Mouse (Mus musculus): ENCODE measurements around the gene Smyd3. TPM values are rescaled to one million over a fixed set of nuclear protein-coding genes. Genes with fewer than 3 reads are reported as not detected.

Gene Smyd3
- polyA plus RNA-seq, 1 experiment from 2014 or later, result 21.4 TPM

DNA sequence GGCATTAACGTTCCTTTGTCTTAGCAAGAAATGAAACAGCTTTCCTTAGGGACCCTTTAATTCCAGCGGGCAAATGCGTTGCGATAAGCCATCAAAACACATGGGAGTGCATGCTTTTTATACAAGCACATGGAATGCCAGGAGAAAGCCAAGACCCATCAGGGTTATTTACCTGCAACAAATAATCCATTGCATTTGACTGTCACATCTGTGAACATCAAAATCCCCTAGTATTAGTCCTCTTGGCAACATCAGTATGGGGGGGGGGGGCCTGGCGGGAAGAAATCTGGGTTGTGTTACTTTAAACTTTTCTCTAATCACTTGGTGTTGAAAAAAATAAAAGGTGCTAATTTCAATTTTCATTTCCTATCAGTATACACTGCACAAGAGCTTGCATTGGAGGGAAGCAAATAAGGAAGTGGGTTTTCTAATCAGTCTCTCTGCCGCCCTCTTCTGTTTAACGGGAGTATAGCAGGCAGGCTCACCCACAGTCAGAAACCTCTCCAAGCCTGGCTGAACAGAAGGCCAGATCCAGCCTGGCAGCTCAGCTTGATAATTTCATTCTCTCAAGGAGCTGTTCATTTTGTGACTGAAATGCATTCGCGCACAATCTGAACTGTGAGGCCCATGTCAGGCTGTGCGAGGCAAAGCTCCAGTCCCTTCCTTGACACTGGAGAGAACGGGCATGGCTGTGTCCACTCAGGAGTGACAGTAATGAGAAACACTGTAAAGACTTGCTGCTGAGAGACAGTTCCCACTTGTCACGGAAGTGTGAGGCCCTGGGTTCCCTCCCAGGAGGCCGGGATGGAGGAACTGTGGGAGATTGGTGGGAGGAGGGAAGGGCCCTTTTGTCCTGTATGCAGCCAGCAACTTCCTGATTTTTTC lies 285.8 kb downstream of the Smyd3 start:
- Histone ChIP-seq H3K9me3 (ENCODE audit: low read length) (no peaks in the 10 kb centered on the region), H3K4me1 (ENCODE audit: insufficient read depth, low read length) (peaks cover 14% of the 10 kb centered on the region), H3K27me3 (ENCODE audit: insufficient read depth, low read length) (no peaks in the 10 kb centered on the region), H3K36me3 (ENCODE audit: insufficient read depth, low read length) (no peaks in the 10 kb centered on the region), H3K9ac (replicated peaks; ENCODE audit: low read length) (0 out of 2 replicates have a peak overlapping the region, but pooled peaks have one; percentile 44), H3K27ac (ENCODE audit: low read length) (peak overlapping the region; percentile 81), H3K4me2 (replicated peaks; ENCODE audit: low read depth, low read length) (no peak overlapping the region), H3K4me3 (ENCODE audit: low read length) (no peak overlapping the region)
- 28% methylated on average over 13 of the region's 13 CpGs for WGBS
- peak; percentile 59 for ATAC-seq (ENCODE audit: low FRiP score, low TSS enrichment)

DNA sequence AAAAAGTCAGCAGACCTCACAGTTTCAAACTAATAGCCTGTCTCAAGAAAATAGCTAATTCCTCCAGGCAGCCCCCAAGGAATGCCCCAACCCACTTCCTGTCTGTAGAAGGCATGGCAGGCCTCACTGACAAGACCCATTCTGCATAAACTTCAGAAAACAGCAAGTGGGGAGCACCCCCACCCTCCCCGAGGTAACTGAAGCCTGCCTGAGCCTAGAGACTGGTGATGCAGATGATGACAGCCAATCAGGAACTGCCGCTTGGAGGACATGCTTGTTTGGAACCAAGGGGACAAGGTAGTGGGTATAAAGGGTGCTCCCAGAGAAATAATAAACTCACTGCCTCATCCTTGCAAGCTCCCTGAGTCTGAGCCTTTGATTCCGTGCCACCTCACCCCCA lies 288.3 kb downstream of the Smyd3 start:
- Histone ChIP-seq H3K27ac (ENCODE audit: low read length) (no peak overlapping the region), H3K4me2 (replicated peaks; ENCODE audit: low read depth, low read length) (no peak overlapping the region), H3K27me3 (ENCODE audit: insufficient read depth, low read length) (no peaks in the 10 kb centered on the region), H3K9ac (replicated peaks; ENCODE audit: low read length) (no peak overlapping the region), H3K4me1 (ENCODE audit: insufficient read depth, low read length) (peaks cover 4% of the 10 kb centered on the region; the same call in 1 of the 2 replicates), H3K4me3 (ENCODE audit: low read length) (no peak overlapping the region), H3K36me3 (ENCODE audit: insufficient read depth, low read length) (no peaks in the 10 kb centered on the region), H3K9me3 (ENCODE audit: low read length) (no peaks in the 10 kb centered on the region)
- ATAC-seq (ENCODE audit: low FRiP score, low TSS enrichment), result no peak
- 77% methylated on average over 3 of the region's 3 CpGs for WGBS

DNA sequence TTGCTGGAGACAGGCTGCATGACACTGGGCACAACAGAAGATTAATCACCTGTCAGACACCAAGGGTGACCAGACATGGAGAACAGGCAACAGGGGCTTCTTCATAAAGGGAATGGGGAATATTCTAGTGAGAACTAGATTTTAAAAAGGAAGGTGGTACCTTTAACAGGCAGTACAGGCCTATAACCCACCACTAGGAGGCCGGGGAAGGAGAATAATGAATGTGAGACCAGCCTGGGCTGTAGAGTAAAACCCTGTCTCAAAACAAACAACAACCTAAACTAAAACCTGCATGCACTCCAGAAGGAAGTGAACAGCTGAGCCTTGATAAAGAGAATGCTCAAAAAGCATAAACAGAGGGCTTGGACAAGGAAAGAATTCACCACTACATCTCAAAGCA lies 297.6 kb downstream of the Smyd3 start:
- Histone ChIP-seq H3K9me3 (ENCODE audit: low read length) (no peaks in the 10 kb centered on the region), H3K4me2 (replicated peaks; ENCODE audit: low read depth, low read length) (no peak overlapping the region), H3K27me3 (ENCODE audit: insufficient read depth, low read length) (no peaks in the 10 kb centered on the region), H3K36me3 (ENCODE audit: insufficient read depth, low read length) (no peaks in the 10 kb centered on the region), H3K27ac (ENCODE audit: low read length) (no peak overlapping the region), H3K9ac (replicated peaks; ENCODE audit: low read length) (no peak overlapping the region), H3K4me3 (ENCODE audit: low read length) (no peak overlapping the region), H3K4me1 (ENCODE audit: insufficient read depth, low read length) (peaks cover 6% of the 10 kb centered on the region)
- WGBS, result 33% methylated on average over 1 of the region's 1 CpGs
- no peak for ATAC-seq (ENCODE audit: low FRiP score, low TSS enrichment)

DNA sequence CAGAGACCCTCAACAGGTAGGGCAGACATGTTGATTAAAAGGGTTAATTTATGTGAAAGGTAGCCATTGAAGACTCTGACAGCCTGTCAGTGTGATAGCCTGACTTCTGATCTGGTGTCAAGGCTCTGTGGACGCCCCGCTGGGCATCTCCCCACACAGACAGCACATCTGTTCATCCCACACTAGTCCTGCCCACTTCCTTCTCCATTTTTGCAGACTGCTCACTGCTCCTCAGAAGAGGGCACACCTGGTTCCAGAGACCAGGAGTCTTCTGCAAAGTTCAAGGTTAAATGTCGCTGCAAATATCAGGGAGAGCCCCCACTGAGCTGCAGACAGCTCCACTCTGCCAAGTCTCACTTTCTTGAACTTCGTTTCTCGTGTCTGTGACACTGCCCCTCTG lies 299.8 kb downstream of the Smyd3 start:
- no peak overlapping the region for H3K4me2 ChIP-seq (replicated peaks; ENCODE audit: low read depth, low read length)
- no peak overlapping the region for H3K27ac ChIP-seq (ENCODE audit: low read length)
- no peak overlapping the region for H3K4me3 ChIP-seq (ENCODE audit: low read length)
- no peaks in the 10 kb centered on the region for H3K27me3 ChIP-seq (ENCODE audit: insufficient read depth, low read length)
- 45% methylated on average over 5 of the region's 5 CpGs for WGBS
- H3K9ac ChIP-seq (replicated peaks; ENCODE audit: low read length), result no peak overlapping the region
- no peaks in the 10 kb centered on the region for H3K9me3 ChIP-seq (ENCODE audit: low read length)
- peaks cover 22% of the 10 kb centered on the region for H3K4me1 ChIP-seq (ENCODE audit: insufficient read depth, low read length)
- H3K36me3 ChIP-seq (ENCODE audit: insufficient read depth, low read length), result no peaks in the 10 kb centered on the region
- no peak for ATAC-seq (ENCODE audit: low FRiP score, low TSS enrichment)

DNA sequence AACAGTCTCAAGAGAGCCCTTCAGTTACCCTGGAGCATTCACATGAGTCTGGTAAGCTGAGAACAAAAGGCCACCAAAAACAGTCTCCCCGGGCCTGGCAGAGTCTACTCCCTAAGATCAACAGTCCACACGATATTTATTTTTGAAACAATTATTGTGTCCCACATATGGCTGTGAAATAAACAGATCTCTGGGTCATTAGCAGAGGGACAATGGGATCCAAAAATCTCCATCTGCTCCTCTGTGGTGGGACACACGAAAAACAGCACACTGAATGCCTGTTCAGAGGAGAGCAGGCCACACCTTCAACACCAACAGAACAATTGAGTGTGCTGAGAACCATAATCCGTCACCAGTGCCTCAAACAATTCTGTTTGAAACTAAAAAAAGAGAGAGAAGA lies 300.8 kb downstream of the Smyd3 start:
- WGBS, result 37% methylated on average over 4 of the region's 4 CpGs

DNA sequence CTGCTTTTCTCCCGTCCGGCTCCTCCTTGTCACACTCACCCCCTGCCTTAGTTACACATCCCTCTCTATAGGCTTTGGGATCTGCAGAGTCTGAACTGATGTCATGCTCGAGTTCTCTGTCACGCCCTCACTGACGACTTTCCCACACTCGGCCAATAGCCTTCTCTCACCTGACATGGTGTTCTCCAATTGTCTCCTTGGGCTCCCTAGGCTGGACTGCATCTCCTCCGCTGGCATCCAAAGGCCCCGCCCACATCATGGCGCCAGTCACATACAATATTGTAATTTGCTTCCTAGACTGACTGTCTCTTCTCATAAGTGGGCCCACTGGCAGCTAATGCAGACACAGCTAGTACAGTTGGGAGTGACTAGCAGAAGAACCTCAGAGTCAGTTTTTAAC lies 304.5 kb downstream of the Smyd3 start:
- ATAC-seq (ENCODE audit: low FRiP score, low TSS enrichment), result peak; percentile 59
- Histone ChIP-seq H3K27me3 (ENCODE audit: insufficient read depth, low read length) (no peaks in the 10 kb centered on the region), H3K9ac (replicated peaks; ENCODE audit: low read length) (no peak overlapping the region), H3K4me1 (ENCODE audit: insufficient read depth, low read length) (peaks cover 23% of the 10 kb centered on the region), H3K27ac (ENCODE audit: low read length) (no peak overlapping the region), H3K9me3 (ENCODE audit: low read length) (no peaks in the 10 kb centered on the region), H3K4me3 (ENCODE audit: low read length) (no peak overlapping the region), H3K4me2 (replicated peaks; ENCODE audit: low read depth, low read length) (no peak overlapping the region), H3K36me3 (ENCODE audit: insufficient read depth, low read length) (no peaks in the 10 kb centered on the region)
- WGBS, result 81% methylated on average over 9 of the region's 9 CpGs

More for the DNA sequence above, 300.8 kb downstream of the Smyd3 start:
- ATAC-seq (ENCODE audit: low FRiP score, low TSS enrichment), result no peak
- Histone ChIP-seq H3K4me1 (ENCODE audit: insufficient read depth, low read length) (peaks cover 23% of the 10 kb centered on the region), H3K9me3 (ENCODE audit: low read length) (no peaks in the 10 kb centered on the region), H3K4me3 (ENCODE audit: low read length) (no peak overlapping the region), H3K4me2 (replicated peaks; ENCODE audit: low read depth, low read length) (no peak overlapping the region), H3K27me3 (ENCODE audit: insufficient read depth, low read length) (no peaks in the 10 kb centered on the region), H3K9ac (replicated peaks; ENCODE audit: low read length) (no peak overlapping the region), H3K36me3 (ENCODE audit: insufficient read depth, low read length) (no peaks in the 10 kb centered on the region), H3K27ac (ENCODE audit: low read length) (no peak overlapping the region)

DNA sequence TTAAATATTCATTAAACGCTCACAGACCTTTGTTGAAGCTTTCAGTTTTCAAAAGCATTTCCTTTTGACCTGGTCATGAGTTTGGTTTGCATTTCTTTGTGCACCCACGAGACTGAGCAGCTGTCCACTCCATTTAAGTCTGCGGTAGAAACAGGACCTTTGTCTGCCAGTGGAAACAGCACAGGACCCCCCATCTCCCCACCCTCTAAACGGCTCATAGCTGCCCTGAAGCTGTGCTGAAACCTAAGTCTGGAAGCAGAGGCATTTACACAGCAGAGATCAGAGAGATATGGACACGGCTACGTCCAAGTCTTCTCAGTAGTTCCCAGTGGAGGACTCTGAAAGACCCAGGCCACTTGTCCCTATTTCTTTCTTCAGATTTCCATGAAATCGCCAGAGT lies 305.5 kb downstream of the Smyd3 start:
- WGBS, result 47% methylated on average over 7 of the region's 7 CpGs
- H3K9me3 ChIP-seq (ENCODE audit: low read length), result no peaks in the 10 kb centered on the region
- H3K27me3 ChIP-seq (ENCODE audit: insufficient read depth, low read length), result no peaks in the 10 kb centered on the region
- no peak overlapping the region for H3K4me2 ChIP-seq (replicated peaks; ENCODE audit: low read depth, low read length)
- H3K9ac ChIP-seq (replicated peaks; ENCODE audit: low read length), result no peak overlapping the region
- peak overlapping the region; percentile 51; the same call in 1 of the 2 replicates for H3K27ac ChIP-seq (ENCODE audit: low read length)
- no peaks in the 10 kb centered on the region for H3K36me3 ChIP-seq (ENCODE audit: insufficient read depth, low read length)
- ATAC-seq (ENCODE audit: low FRiP score, low TSS enrichment), result no peak
- H3K4me1 ChIP-seq (ENCODE audit: insufficient read depth, low read length), result peaks cover 31% of the 10 kb centered on the region
- no peak overlapping the region for H3K4me3 ChIP-seq (ENCODE audit: low read length)

DNA sequence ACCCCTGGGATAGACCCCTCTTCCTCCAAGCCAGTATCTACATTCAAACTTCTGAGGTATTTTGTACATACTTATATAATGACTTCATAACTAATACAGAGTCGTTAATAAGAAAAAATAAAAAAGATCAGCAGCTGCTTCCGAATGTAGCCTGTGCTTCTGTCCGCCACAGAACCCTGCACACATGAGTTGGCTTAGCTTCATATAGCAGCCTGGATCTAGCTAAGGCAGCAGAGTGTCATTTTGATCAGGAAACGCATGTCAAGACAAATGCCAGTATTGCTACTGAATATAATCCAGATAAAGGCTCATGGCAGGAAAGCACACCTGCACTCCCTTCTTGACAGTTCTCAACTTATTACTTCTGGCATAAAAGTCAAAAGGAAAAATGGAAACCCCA lies 306.5 kb downstream of the Smyd3 start:
- Histone ChIP-seq H3K27me3 (ENCODE audit: insufficient read depth, low read length) (no peaks in the 10 kb centered on the region), H3K4me3 (ENCODE audit: low read length) (no peak overlapping the region), H3K36me3 (ENCODE audit: insufficient read depth, low read length) (no peaks in the 10 kb centered on the region), H3K9ac (replicated peaks; ENCODE audit: low read length) (no peak overlapping the region), H3K4me1 (ENCODE audit: insufficient read depth, low read length) (peaks cover 38% of the 10 kb centered on the region), H3K27ac (ENCODE audit: low read length) (no peak overlapping the region), H3K9me3 (ENCODE audit: low read length) (no peaks in the 10 kb centered on the region), H3K4me2 (replicated peaks; ENCODE audit: low read depth, low read length) (no peak overlapping the region)
- WGBS, result 73% methylated on average over 4 of the region's 4 CpGs
- no peak for ATAC-seq (ENCODE audit: low FRiP score, low TSS enrichment)

DNA sequence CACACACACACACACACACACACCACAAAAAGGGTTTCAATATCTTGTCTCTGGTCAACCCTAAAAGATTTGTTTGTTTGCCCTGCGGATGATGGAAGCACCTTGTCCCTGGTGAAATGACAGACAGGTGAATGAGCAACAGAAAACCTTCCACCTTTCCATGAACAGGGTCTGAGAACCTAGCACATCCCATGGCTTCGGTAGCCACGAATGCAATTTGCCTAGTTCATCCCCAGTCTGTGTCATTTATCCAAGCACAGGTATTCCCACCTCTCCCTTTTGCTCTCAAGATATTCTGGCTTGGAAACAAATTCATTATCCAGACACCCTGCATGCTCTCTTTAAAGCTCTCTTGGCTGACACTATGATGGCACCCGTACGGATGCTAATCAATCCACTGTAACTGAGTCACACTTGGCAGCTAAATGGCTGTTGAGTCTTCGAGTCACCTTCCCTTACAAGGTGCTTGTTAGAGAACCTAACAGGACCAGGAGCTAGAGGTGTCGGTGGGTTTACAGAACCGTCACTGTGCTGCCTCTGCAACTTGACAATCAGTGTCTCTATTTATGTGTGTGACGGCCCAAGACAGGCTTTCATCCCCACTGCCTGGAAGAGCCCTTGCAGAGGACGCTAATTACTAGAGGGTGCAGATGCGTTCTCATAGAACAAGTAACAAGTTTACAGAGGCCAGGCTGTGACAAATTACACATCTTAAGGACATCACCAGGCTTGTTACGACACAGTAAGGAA lies 309.8 kb downstream of the Smyd3 start:
- Histone ChIP-seq H3K4me2 (replicated peaks; ENCODE audit: low read depth, low read length) (no peak overlapping the region), H3K9me3 (ENCODE audit: low read length) (no peaks in the 10 kb centered on the region), H3K27ac (ENCODE audit: low read length) (peak overlapping the region; percentile 60), H3K36me3 (ENCODE audit: insufficient read depth, low read length) (no peaks in the 10 kb centered on the region), H3K9ac (replicated peaks; ENCODE audit: low read length) (no peak overlapping the region), H3K4me1 (ENCODE audit: insufficient read depth, low read length) (peaks cover 32% of the 10 kb centered on the region), H3K27me3 (ENCODE audit: insufficient read depth, low read length) (no peaks in the 10 kb centered on the region), H3K4me3 (ENCODE audit: low read length) (no peak overlapping the region)
- ATAC-seq (ENCODE audit: low FRiP score, low TSS enrichment), result no peak
- WGBS, result 42% methylated on average over 12 of the region's 12 CpGs

Data from kidney, embryonic 16.5 days (tissue).